Mouse (Mus musculus): ENCODE results near the gene Ppp1r14c. TPM values are rescaled to one million over a fixed set of nuclear protein-coding genes. Genes with fewer than 3 reads are reported as not detected.

The Ppp1r14c gene
- 0.19 to 0.42 TPM in 2 of 4 replicates, not detected in the others for total RNA-seq (2023; ENCODE audit: inconsistent age)

DNA sequence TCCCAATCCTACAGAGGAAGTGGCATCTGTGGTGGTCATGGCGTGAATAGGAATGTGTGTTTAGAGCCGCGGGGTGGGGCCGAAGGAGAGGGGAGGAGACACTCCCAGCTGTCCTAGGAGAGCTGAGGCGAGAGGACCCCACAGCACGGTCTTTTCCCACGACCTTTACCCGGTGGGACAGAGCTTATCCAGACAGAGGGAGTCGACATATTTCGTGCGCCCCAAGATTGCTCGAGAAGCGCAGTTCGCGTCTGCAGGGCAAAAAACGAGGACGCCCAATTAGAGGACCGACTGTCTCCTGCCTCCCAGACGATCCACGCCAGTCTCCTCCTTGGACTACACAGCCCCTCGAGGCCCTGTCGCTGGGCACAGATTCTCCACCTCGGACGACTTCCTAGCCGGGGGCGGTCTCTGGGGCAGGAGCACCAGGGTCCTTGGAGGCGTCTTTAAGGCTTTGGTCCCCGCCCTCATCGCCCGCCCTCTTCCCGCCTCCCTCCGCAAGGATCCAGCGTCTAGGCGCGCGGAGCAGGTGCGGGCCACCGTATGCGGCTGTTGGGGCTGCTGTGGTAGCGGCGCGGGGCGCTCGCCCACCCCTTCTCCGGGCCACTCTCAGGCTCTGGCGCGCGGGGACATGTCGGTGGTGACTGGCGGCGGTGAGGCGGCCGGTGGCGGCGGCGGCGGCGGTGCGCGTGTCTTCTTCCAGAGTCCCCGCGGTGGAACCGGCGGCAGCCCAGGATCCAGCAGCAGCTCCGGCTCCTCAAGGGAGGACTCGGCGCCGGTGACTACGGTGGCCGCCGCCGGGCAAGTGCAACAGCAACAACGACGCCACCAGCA lies at the start of gene Ppp1r14c:
Ppp1r14c (plus strand) TSS at position 22 of the 834 bp plus-strand sequence.

Other genes with a start within 250 kb of the Ppp1r14c start
- gene H60c, start 98.3 kb upstream of the Ppp1r14c start, total RNA-seq (2023; ENCODE audit: inconsistent age), result not detected in 4 replicates
- gene Iyd, start 174.2 kb downstream of the Ppp1r14c start, total RNA-seq (2023; ENCODE audit: inconsistent age), result not detected in 4 replicates

Measured in B cell, adult (primary cell).